Mouse (Mus musculus) thymus, adult 2 months (tissue): ENCODE results near the gene Cks2. TPM values are rescaled to one million over a fixed set of nuclear protein-coding genes. Genes with fewer than 3 reads are reported as not detected.
"Not testable (repeated sequence)": the region's sequence is repeated elsewhere in the genome, so short reads cannot be mapped to it uniquely, and the experiment has no call there.

Experiments
- DNase-seq: peaks from one replicate; pipeline ENCODE4 v3.0.0; 2021
- H3K27ac ChIP-seq: fragments of 200-500 bp; 2 replicates; pipeline ENCODE4 v1.5.1; 2012; ENCODE audit warnings: low read length, control low read depth; ENCODE audit not compliant: control insufficient read depth, insufficient read depth
- H3K27me3 ChIP-seq: fragments of 200-500 bp; 2 replicates; pipeline ENCODE4 v1.6.1; 2012; ENCODE audit warnings: mild to moderate bottlenecking, low read length, moderate library complexity, mixed read lengths; ENCODE audit not compliant: control insufficient read depth, insufficient read depth
- H3K36me3 ChIP-seq: fragments of 200-500 bp; 2 replicates; pipeline ENCODE4 v1.6.1; 2012; ENCODE audit warnings: mild to moderate bottlenecking, low read length, moderate library complexity; ENCODE audit not compliant: control insufficient read depth, insufficient read depth
- H3K4me1 ChIP-seq: fragments of 200-500 bp; replicated peaks from 2 replicates; pipeline ENCODE4 v1.6.1; 2012; ENCODE audit warnings: low read length; ENCODE audit not compliant: control insufficient read depth, insufficient read depth
- H3K4me3 ChIP-seq: fragments of 200-500 bp; 2 replicates; pipeline ENCODE4 v1.5.1; 2012; ENCODE audit warnings: mild to moderate bottlenecking, low read length, control low read depth, moderate library complexity; ENCODE audit not compliant: control insufficient read depth, insufficient read depth
- CTCF ChIP-seq: fragments of 200-500 bp; IDR thresholded peaks from 2 replicates; pipeline ENCODE4 v1.5.1; 2012; ENCODE audit warnings: mild to moderate bottlenecking, control low read depth, low read length, moderate library complexity, borderline replicate concordance; ENCODE audit not compliant: control insufficient read depth, poor library complexity, insufficient read depth; ENCODE audit errors: extremely low read depth
- POLR2A ChIP-seq: fragments of 200-500 bp; IDR thresholded peaks from 2 replicates; pipeline ENCODE4 v1.6.1; 2012; ENCODE audit warnings: mild to moderate bottlenecking, low read length, control low read depth, moderate library complexity; ENCODE audit not compliant: control insufficient read depth, poor library complexity, insufficient read depth; ENCODE audit errors: extremely low read depth
- WGBS: fragments of 180-500 bp; shearing (Covaris S2); methylation state at CpG from one replicate; pipeline ENCODE4 v1.1.7; 2018; 5-methylcytosine and 5-hydroxymethylcytosine counted together
- polyA plus RNA-seq: library from polyadenylated mRNA; depleted of rRNA; stranded (reverse); fragments of >200 nt; gene quantifications from 2 replicates; pipeline ENCODE4 v1.2.3, GENCODE M21; 2012

Gene Cks2
- polyA plus RNA-seq, 1 experiment: 85.3 TPM

DNA sequence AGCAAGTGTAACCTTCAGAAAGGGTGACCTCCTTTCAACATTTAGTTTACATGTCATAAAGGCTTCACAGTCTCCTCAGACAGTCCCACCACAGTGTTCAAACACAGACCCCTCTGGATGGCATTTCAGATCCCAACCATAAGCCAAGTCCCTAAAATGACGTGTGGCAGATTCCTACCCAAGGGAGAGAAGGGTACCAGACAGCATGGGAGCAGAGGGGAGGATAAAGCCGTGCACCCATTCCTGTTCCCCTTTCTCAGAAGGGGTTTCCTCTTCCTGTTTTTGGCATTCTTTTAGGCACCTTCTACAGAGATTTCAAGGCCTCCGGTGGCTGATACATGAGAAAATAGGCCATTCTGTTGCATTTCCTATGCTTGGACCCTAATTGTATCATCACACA is 13.1 kb downstream of the Cks2 start:
- WGBS: 70% methylated on average over 3 of the region's 3 CpGs
- peaks cover 86% of the 10 kb centered on the region for H3K36me3 ChIP-seq
- H3K4me3 ChIP-seq: no peak overlapping the region

GRCm38 (mm10) chr13:51659573-51659972 is 14.5 kb downstream of the Cks2 start:
- Histone ChIP-seq H3K27ac (no peak overlapping the region), H3K36me3 (peaks cover 91% of the 10 kb centered on the region), H3K27me3 (no peaks in the 10 kb centered on the region), H3K4me1 (no peaks in the 10 kb centered on the region), H3K4me3 (no peak overlapping the region)
- DNase-seq: no peak
- TF ChIP-seq CTCF (no peak), POLR2A (no peak)
- WGBS: 98% methylated on average over 7 of the region's 7 CpGs

More for the DNA sequence above, 13.1 kb downstream of the Cks2 start:
- Histone ChIP-seq H3K27me3 (no peaks in the 10 kb centered on the region), H3K4me1 (no peaks in the 10 kb centered on the region), H3K27ac (no peak overlapping the region)
- TF ChIP-seq POLR2A: no peak
- TF ChIP-seq CTCF: no peak
- no peak for DNase-seq

DNA sequence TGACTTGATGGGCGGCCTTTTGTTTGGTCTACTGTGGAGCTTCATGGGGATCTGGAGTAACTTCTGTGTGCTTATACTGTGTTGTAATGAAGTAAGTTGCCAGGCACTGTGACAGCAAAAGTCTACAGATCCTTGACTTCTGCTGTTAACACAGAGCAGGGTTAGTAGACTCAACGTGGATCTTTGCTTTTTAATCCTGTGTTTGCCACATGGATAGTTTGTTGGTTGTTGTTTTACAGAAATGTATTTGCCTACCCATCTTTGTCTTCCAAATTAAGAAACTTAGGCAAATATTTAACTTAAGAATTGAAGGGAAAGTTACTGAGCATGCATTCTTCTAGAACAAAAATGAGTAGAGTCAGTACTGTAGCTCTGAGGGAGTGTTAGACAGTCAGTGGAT is 18.5 kb downstream of the Cks2 start:
- Histone ChIP-seq H3K27ac (no peak overlapping the region), H3K36me3 (peaks cover 81% of the 10 kb centered on the region), H3K4me1 (no peaks in the 10 kb centered on the region), H3K27me3 (no peaks in the 10 kb centered on the region), H3K4me3 (no peak overlapping the region)
- TF ChIP-seq POLR2A (no peak), CTCF (no peak)
- 99% methylated on average over 2 of the region's 2 CpGs for WGBS
- DNase-seq: no peak

DNA sequence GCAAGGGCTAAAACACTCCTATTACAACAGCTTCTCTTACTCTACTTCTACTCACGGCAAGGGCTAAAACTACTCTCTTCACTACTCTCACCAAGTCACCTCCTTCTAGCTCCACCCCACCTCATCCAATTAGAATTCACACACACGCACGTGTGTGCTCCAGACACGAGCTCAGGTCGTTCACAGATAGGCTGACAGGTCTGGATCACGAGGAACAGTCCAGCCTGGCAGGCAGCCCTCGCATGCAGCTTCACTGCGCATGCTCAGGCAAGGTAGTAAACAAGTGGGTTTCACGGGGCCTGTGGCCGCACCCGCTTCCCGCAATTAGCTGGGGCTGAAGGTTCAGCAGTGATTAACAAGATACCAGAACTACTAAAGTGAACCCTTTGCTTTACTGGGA is 23.2 kb downstream of the Cks2 start:
- not testable (repeated sequence) for H3K4me1 ChIP-seq, H3K27me3 ChIP-seq, DNase-seq, H3K4me3 ChIP-seq, H3K27ac ChIP-seq
- WGBS: 97% methylated on average over 12 of the region's 12 CpGs
- H3K36me3 ChIP-seq: peaks cover 60% of the 10 kb centered on the region

DNA sequence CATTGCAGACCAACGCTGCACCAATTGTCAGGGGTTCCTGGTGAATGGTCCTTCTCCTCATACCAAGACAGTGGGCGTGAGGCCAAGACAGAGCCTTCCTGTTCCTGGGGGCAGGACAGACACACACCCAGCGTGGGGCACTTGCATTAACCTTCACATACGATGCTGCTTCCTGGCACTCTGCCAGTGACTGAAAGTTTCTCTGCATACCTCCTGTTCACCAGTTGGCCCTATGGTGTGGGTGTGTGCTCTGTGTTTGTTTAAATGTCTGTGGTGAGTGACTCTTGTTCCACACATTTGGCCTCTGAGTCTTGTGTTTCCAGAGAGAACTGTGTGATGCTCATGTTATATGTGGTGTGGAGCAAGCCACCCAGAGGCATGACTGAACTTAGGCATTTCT is 31.6 kb downstream of the Cks2 start:
- Histone ChIP-seq H3K4me3 (no peak overlapping the region), H3K36me3 (peaks cover 66% of the 10 kb centered on the region), H3K27ac (no peak overlapping the region), H3K4me1 (no peaks in the 10 kb centered on the region), H3K27me3 (no peaks in the 10 kb centered on the region)
- no peak for TF ChIP-seq POLR2A
- TF ChIP-seq CTCF: no peak
- no peak for DNase-seq
- 85% methylated on average over 4 of the region's 4 CpGs for WGBS

GRCm38 (mm10) chr13:51677041-51677440 is 32.0 kb downstream of the Cks2 start:
- TF ChIP-seq POLR2A (no peak), CTCF (no peak)
- Histone ChIP-seq H3K27ac (no peak overlapping the region), H3K36me3 (peaks cover 66% of the 10 kb centered on the region), H3K27me3 (no peaks in the 10 kb centered on the region), H3K4me1 (no peaks in the 10 kb centered on the region), H3K4me3 (no peak overlapping the region)
- no peak for DNase-seq
- WGBS: 87% methylated on average over 12 of the region's 12 CpGs

- 88% methylated on average over 7 of the region's 7 CpGs for WGBS
- TF ChIP-seq CTCF (no peak), POLR2A (no peak)
- Histone ChIP-seq H3K27me3 (no peaks in the 10 kb centered on the region), H3K27ac (no peak overlapping the region), H3K36me3 (peaks cover 72% of the 10 kb centered on the region), H3K4me1 (no peaks in the 10 kb centered on the region), H3K4me3 (no peak overlapping the region)
- DNase-seq: no peak
These were observed 32.7 kb downstream of the Cks2 start for GRCm38 (mm10) chr13:51677630-51678185.
